Mouse (Mus musculus): ENCODE measurements around the gene Mecom.

The Mecom gene

GRCm38 (mm10) chr3:30513314-30513997, 34.4 kb downstream of the Mecom start:
- no peak for DNase-seq

- DNase-seq: no peak
Measured at GRCm38 (mm10) chr3:30512459-30513030, 35.3 kb downstream of the Mecom start.

- no peak for DNase-seq
Measured at GRCm38 (mm10) chr3:30511796-30512195, 36.0 kb downstream of the Mecom start.

GRCm38 (mm10) chr3:30511062-30511640, 36.7 kb downstream of the Mecom start:
- no peak for DNase-seq

- DNase-seq: no peak
Measured at GRCm38 (mm10) chr3:30510646-30511045, 37.2 kb downstream of the Mecom start.

GRCm38 (mm10) chr3:30510105-30510504, 37.7 kb downstream of the Mecom start:
- DNase-seq: no peak

GRCm38 (mm10) chr3:30508930-30509910, 38.6 kb downstream of the Mecom start:
- DNase-seq: peak; percentile 18

GRCm38 (mm10) chr3:30508296-30508929, 39.4 kb downstream of the Mecom start:
- peak; percentile 79 for DNase-seq

GRCm38 (mm10) chr3:30507576-30508295, 40.1 kb downstream of the Mecom start:
- DNase-seq: no peak

GRCm38 (mm10) chr3:30507028-30507575, 40.7 kb downstream of the Mecom start:
- DNase-seq: peak; percentile 13

GRCm38 (mm10) chr3:30506329-30507027, 41.3 kb downstream of the Mecom start:
- no peak for DNase-seq

- no peak for DNase-seq
Measured at GRCm38 (mm10) chr3:30505741-30506251, 42.0 kb downstream of the Mecom start.

GRCm38 (mm10) chr3:30504561-30504960, 43.2 kb downstream of the Mecom start:
- no peak for DNase-seq

- no peak for DNase-seq
Measured at GRCm38 (mm10) chr3:30503821-30504220, 44.0 kb downstream of the Mecom start.

GRCm38 (mm10) chr3:30498202-30498828, 49.5 kb downstream of the Mecom start:
- DNase-seq: no peak

GRCm38 (mm10) chr3:30494371-30494770, 53.4 kb downstream of the Mecom start:
- DNase-seq: no peak

GRCm38 (mm10) chr3:30488808-30489207, 59.0 kb downstream of the Mecom start:
- no peak for DNase-seq

- no peak for DNase-seq
Measured at GRCm38 (mm10) chr3:30486422-30486821, 61.4 kb downstream of the Mecom start.

GRCm38 (mm10) chr3:30483006-30483684, 64.7 kb downstream of the Mecom start:
- DNase-seq: no peak

GRCm38 (mm10) chr3:30481682-30482081, 66.1 kb downstream of the Mecom start:
- DNase-seq: no peak
